Mouse (Mus musculus) CH12.LX (cell line): ENCODE data around the gene Zbtb1. TPM values are rescaled to one million over a fixed set of nuclear protein-coding genes. Genes with fewer than 3 reads are reported as not detected.

ENCODE experiments used
- DNase-seq: peaks from one replicate; pipeline ENCODE4 v3.0.0-alpha.2; 2013; ENCODE audit errors: extremely low read depth
- H3K27ac ChIP-seq: 2 replicates; pipeline ENCODE4 v1.5.1; 2012; ENCODE audit warnings: low read depth, mild to moderate bottlenecking, control low read depth, moderate library complexity; ENCODE audit not compliant: insufficient read depth
- H3K27me3 ChIP-seq: replicated peaks from 2 replicates; pipeline ENCODE3; 2012; ENCODE audit warnings: inconsistent platforms
- H3K36me3 ChIP-seq, 2 experiments: replicated peaks in 1 of 2; 2 replicates each; pipeline versions ENCODE3 to v1.6.1; 2012; ENCODE audit warnings: inconsistent platforms in 1 of 2, low read length in 1 of 2, mild to moderate bottlenecking in 1 of 2, mixed read lengths in 1 of 2, moderate library complexity in 1 of 2; ENCODE audit not compliant: control insufficient read depth in 1 of 2, insufficient read depth in 1 of 2
- H3K4me1 ChIP-seq, 2 experiments: 2 replicates each; pipeline ENCODE4 v1.6.1; 2012; ENCODE audit warnings: inconsistent platforms in 1 of 2, moderate library complexity in 1 of 2; ENCODE audit not compliant: insufficient read depth in 2 of 2, control insufficient read depth in 1 of 2
- H3K4me2 ChIP-seq: 2 replicates; pipeline ENCODE4 v1.6.1; 2012; ENCODE audit warnings: low read depth, mild to moderate bottlenecking, control low read depth; ENCODE audit not compliant: poor library complexity, insufficient read depth, severe bottlenecking
- H3K4me3 ChIP-seq, 3 experiments: fragments of 150-350 bp in 1 of 3; sonication (generic) in 1 of 3; replicated peaks in 1 of 3; 2 replicates each; pipeline versions ENCODE3 to v1.5.1; 2011 to 2012; ENCODE audit warnings: low read depth in 2 of 3, low read length in 2 of 3, mild to moderate bottlenecking in 2 of 3, moderate library complexity in 2 of 3, control low read depth in 1 of 3, improper control_type of control experiment in 1 of 3, inconsistent platforms in 1 of 3, mixed read lengths in 1 of 3; ENCODE audit not compliant: poor library complexity in 1 of 3
- H3K79me2 ChIP-seq: replicated peaks from 2 replicates; pipeline ENCODE4 v1.6.1; 2012; ENCODE audit warnings: mild to moderate bottlenecking, moderate library complexity; ENCODE audit not compliant: control insufficient read depth, poor library complexity, insufficient read depth, severe bottlenecking; ENCODE audit errors: extremely low read depth
- H3K9ac ChIP-seq: 2 replicates; pipeline ENCODE4 v1.6.1; 2012; ENCODE audit warnings: low read depth, mild to moderate bottlenecking, control low read depth, moderate library complexity; ENCODE audit not compliant: insufficient read depth
- H3K9me3 ChIP-seq: replicated peaks from 2 replicates; pipeline ENCODE3; 2012; ENCODE audit warnings: low read length, inconsistent platforms, mixed read lengths
- BHLHE40 ChIP-seq: IDR thresholded peaks from 2 replicates; pipeline ENCODE4 v1.6.1; 2011; ENCODE audit warnings: mild to moderate bottlenecking, low read depth, low read length, improper control_type of control experiment
- CHD2 ChIP-seq: IDR thresholded peaks from 2 replicates; pipeline ENCODE4 v1.6.1; 2011; ENCODE audit warnings: low read length, improper control_type of control experiment
- CTCF ChIP-seq, 2 experiments: IDR thresholded peaks in 1 of 2; conservative IDR thresholded peaks in 1 of 2; 2 replicates each; pipeline ENCODE4 v1.5.1; 2011 to 2012; ENCODE audit warnings: low read depth in 2 of 2, low read length in 2 of 2, improper control_type of control experiment in 1 of 2, inconsistent platforms in 1 of 2, mild to moderate bottlenecking in 1 of 2, moderate library complexity in 1 of 2
- ETS1 ChIP-seq: conservative IDR thresholded peaks from 2 replicates; pipeline ENCODE4 v1.6.1; 2012; ENCODE audit warnings: low read depth, mild to moderate bottlenecking, inconsistent platforms, low read length, improper control_type of control experiment, moderate library complexity
- HCFC1 ChIP-seq: IDR thresholded peaks from 2 replicates; pipeline ENCODE4 v1.6.1; 2012; ENCODE audit warnings: low read depth, mild to moderate bottlenecking, inconsistent platforms, low read length, improper control_type of control experiment
- IRF4 ChIP-seq: IDR thresholded peaks from 2 replicates; pipeline ENCODE4 v1.6.1; 2014; ENCODE audit warnings: low read depth, mild to moderate bottlenecking, inconsistent platforms, low read length, improper control_type of control experiment
- JUN ChIP-seq: IDR thresholded peaks from 2 replicates; pipeline ENCODE4 v1.6.1; 2011; ENCODE audit warnings: low read depth, mild to moderate bottlenecking, low read length, improper control_type of control experiment, moderate library complexity; ENCODE audit not compliant: insufficient read depth
- JUND ChIP-seq: conservative IDR thresholded peaks from 2 replicates; pipeline ENCODE4 v1.6.1; 2011; ENCODE audit warnings: low read depth, low read length, improper control_type of control experiment
- MAZ ChIP-seq: IDR thresholded peaks from 2 replicates; pipeline ENCODE4 v1.6.1; 2012; ENCODE audit warnings: low read depth, mild to moderate bottlenecking, inconsistent platforms, low read length, improper control_type of control experiment, moderate library complexity
- MEF2A ChIP-seq: IDR thresholded peaks from 2 replicates; pipeline ENCODE4 v1.6.1; 2014; ENCODE audit warnings: low read depth, mild to moderate bottlenecking, inconsistent platforms, low read length, improper control_type of control experiment, borderline replicate concordance
- MXI1 ChIP-seq: IDR thresholded peaks from 2 replicates; pipeline ENCODE4 v1.6.1; 2011; ENCODE audit warnings: mild to moderate bottlenecking, low read depth, low read length, improper control_type of control experiment
- PAX5 ChIP-seq: IDR thresholded peaks from 2 replicates; pipeline ENCODE4 v1.6.1; 2012; ENCODE audit warnings: low read length, inconsistent platforms, mixed read lengths
- POLR2A ChIP-seq: IDR thresholded peaks from 2 replicates; pipeline ENCODE4 v1.6.1; 2011; ENCODE audit warnings: low read depth, mild to moderate bottlenecking, improper control_type of control experiment, low read length
- RAD21 ChIP-seq: IDR thresholded peaks from 2 replicates; pipeline ENCODE4 v1.6.1; 2011; ENCODE audit warnings: low read depth, mild to moderate bottlenecking, low read length, improper control_type of control experiment, moderate library complexity
- SIN3A ChIP-seq: IDR thresholded peaks from 2 replicates; pipeline ENCODE4 v1.6.1; 2012; ENCODE audit warnings: low read length, improper control_type of control experiment, inconsistent platforms
- SMC3 ChIP-seq: IDR thresholded peaks from 2 replicates; pipeline ENCODE4 v1.6.1; 2011; ENCODE audit warnings: low read depth, low read length, improper control_type of control experiment
- USF1 ChIP-seq: IDR thresholded peaks from 2 replicates; pipeline ENCODE4 v1.6.1; 2014; ENCODE audit warnings: low read depth, mild to moderate bottlenecking, inconsistent platforms, low read length, improper control_type of control experiment
- USF2 ChIP-seq: conservative IDR thresholded peaks from 2 replicates; pipeline ENCODE4 v1.6.1; 2011; ENCODE audit warnings: low read depth, low read length, improper control_type of control experiment
- dilution Hi-C: fragments of 300-500 bp; cut with MboI; formaldehyde crosslinking; loops from 2 replicates; pipeline ENCODE4 v1.14.3; 2020; ENCODE audit warnings: low sequenced_read_pairs; ENCODE audit not compliant: extremely low pct_unique_long_range_greater_than_20kb, extremely low pct_ligation_motif_present
- in situ Hi-C: fragments of 300-500 bp; cut with MboI; formaldehyde crosslinking; loops from 3 replicates; pipeline ENCODE4 v1.14.3; 2019; ENCODE audit warnings: low sequenced_read_pairs, low pct_ligation_motif_present, low pct_unique_long_range_greater_than_20kb, mixed read lengths
- polyA plus RNA-seq: library from polyadenylated mRNA; unstranded; fragments of >175 nt; gene quantifications from 2 replicates; pipeline ENCODE4 v1.2.1, GENCODE M21; 2012; ENCODE audit warnings: low read depth; ENCODE audit not compliant: insufficient read length
- total RNA-seq, 2 experiments: library from RNA; depleted of rRNA; stranded (reverse); fragments of 300-350 nt in 1 of 2; fragments of >200 nt in 1 of 2; gene quantifications; 2 replicates each; pipeline ENCODE4 v1.2.3; 2012 to 2014

The Zbtb1 gene
- total and polyA plus RNA-seq, 3 experiments = 6.4 to 22.0 (median 17.1) TPM

GRCm38 (mm10) chr12:76397281-76397680 lies 27.2 kb downstream of the Zbtb1 start:
- Histone ChIP-seq H3K36me3 (peaks cover 0 to 3% of the 10 kb centered on the region in 2 experiments), H3K4me1 (peaks cover 0 to 19% of the 10 kb centered on the region in 2 experiments; a peak in 3 of 4 replicates), H3K79me2 (no peaks in the 10 kb centered on the region), H3K27me3 (no peaks in the 10 kb centered on the region), H3K4me2 (no peak overlapping the region), H3K9me3 (peaks cover 2% of the 10 kb centered on the region), H3K27ac (no peak overlapping the region), H3K4me3 (no peak overlapping the region), H3K9ac (no peak overlapping the region)
- TF ChIP-seq MXI1 (no peak), JUN (no peak), USF1 (no peak), HCFC1 (no peak), CTCF (conservative IDR thresholded peaks at IDR 0.05 in 1 of 2, IDR thresholded peaks at IDR 0.05 in 1 of 2; ENCODE audit: low read depth in 2 of 2, low read length in 2 of 2) (no peak), SIN3A (no peak), ETS1 (no peak), IRF4 (no peak), JUND (no peak), MEF2A (no peak), POLR2A (no peak), MAZ (no peak), BHLHE40 (no peak), CHD2 (no peak), PAX5 (no peak), USF2 (no peak)
- DNase-seq = no peak
- in situ Hi-C loops = no loop called here
- dilution Hi-C loops = no loop called here

- H3K79me2 ChIP-seq = no peaks in the 10 kb centered on the region
- no peak overlapping the region for H3K9ac ChIP-seq
- H3K27ac ChIP-seq = no peak overlapping the region
- no peak overlapping the region for H3K4me3 ChIP-seq
- in situ Hi-C loops = no loop called here
- DNase-seq = no peak
- H3K9me3 ChIP-seq = peaks cover 21% of the 10 kb centered on the region
- dilution Hi-C loops = no loop called here
- peaks cover 0 to 17% of the 10 kb centered on the region in 2 experiments; a peak in 2 of 4 replicates for H3K4me1 ChIP-seq
- H3K4me2 ChIP-seq = no peak overlapping the region
- peaks cover 2 to 13% of the 10 kb centered on the region in 2 experiments for H3K36me3 ChIP-seq
- TF ChIP-seq RAD21 (peak; percentile 1), MEF2A (no peak), CTCF (conservative IDR thresholded peaks at IDR 0.05 in 1 of 2, IDR thresholded peaks at IDR 0.05 in 1 of 2; ENCODE audit: low read depth in 2 of 2, low read length in 2 of 2) (peak in 1 of 2 experiments; percentile 36; a peak in 1 of 4 replicates), SMC3 (peak; percentile 10; the same call in 1 of the 2 replicates)
- H3K27me3 ChIP-seq = no peaks in the 10 kb centered on the region
Measured at GRCm38 (mm10) chr12:76401674-76402073, 31.6 kb downstream of the Zbtb1 start.
